In genomic region chr1:191395200-191395599, GRCm38 (mm10) we compare ENCODE assay signal across 8 mouse cellular contexts. TPM values are rescaled to one million over a fixed set of nuclear protein-coding genes. Genes with fewer than 3 reads are reported as not detected.
DNase-seq lines count a peak whose midpoint lies in the region; ATAC-seq and TF ChIP-seq lines count a peak whose summit lies in the region.

No protein-coding gene starts in this region.

- TF ChIP-seq RAD21 in MEL (IDR thresholded peaks at IDR 0.05; ENCODE audit: low read depth, low read length), result no peak

- peaks cover 45% of the 10 kb centered on the region for H3K79me2 ChIP-seq in MEL (ENCODE audit: control insufficient read depth, insufficient read depth, low read length, poor library complexity)
- peaks cover 59% of the 10 kb centered on the region for H3K79me2 ChIP-seq in macrophage (ENCODE audit: inconsistent target)

- no peaks in the 10 kb centered on the region for H3K9me3 ChIP-seq in heart, embryonic 14.5 days (ENCODE audit: control insufficient read depth, low read length)
- H3K9me3 ChIP-seq in MEL (replicated peaks; ENCODE audit: insufficient read depth, low read length), result no peaks in the 10 kb centered on the region
- H3K9me3 ChIP-seq in heart, postnatal 0 days (replicated peaks; ENCODE audit: control insufficient read depth, low read length), result no peaks in the 10 kb centered on the region

- H3K4me3 ChIP-seq in heart, embryonic 14.5 days (ENCODE audit: control insufficient read depth in 1 of 2, insufficient read depth in 1 of 2, low read depth in 1 of 2, low read length in 2 of 2), result peak overlapping the region; percentile 75 to 93; a peak in 3 of 4 replicates
- H3K4me3 ChIP-seq in MEL (ENCODE audit: control insufficient read depth in 1 of 2, insufficient read depth in 1 of 2, low read depth in 2 of 2, low read length in 2 of 2) (peak overlapping the region; percentile 95 to 100), macrophage (ENCODE audit: inconsistent target) (peak overlapping the region; percentile 83)
- H3K4me3 ChIP-seq in heart, postnatal 0 days (ENCODE audit: low read depth, low read length), result peak overlapping the region; percentile 88

- no peak for TF ChIP-seq CTCF in MEL (IDR thresholded peaks at IDR 0.05 in 2 of 3, conservative IDR thresholded peaks at IDR 0.05 in 1 of 3; ENCODE audit: control insufficient read depth in 1 of 3, insufficient read depth in 1 of 3, low read depth in 2 of 3, low read length in 3 of 3, poor library complexity in 1 of 3, severe bottlenecking in 1 of 3)
- TF ChIP-seq CTCF in heart, postnatal 0 days (IDR thresholded peaks at IDR 0.05; ENCODE audit: low read depth), result no peak

- WGBS in heart, embryonic 14.5 days, result 20% methylated on average over 1 of the region's 1 CpGs
- WGBS in heart, postnatal 0 days, result 11% methylated on average over 1 of the region's 1 CpGs
- 0% methylated on average over 1 of the region's 1 CpGs for WGBS in macrophage (ENCODE audit: missing documents)

- TF ChIP-seq EP300 in MEL (IDR thresholded peaks at IDR 0.05; ENCODE audit: low read depth in 1 of 2, low read length in 2 of 2), result no peak
- no peak for TF ChIP-seq EP300 in heart, postnatal 0 days (IDR thresholded peaks at IDR 0.05; ENCODE audit: low read depth)

- no peaks in the 10 kb centered on the region for H3K36me3 ChIP-seq in heart, embryonic 14.5 days (ENCODE audit: control insufficient read depth, insufficient read depth, low read length)
- H3K36me3 ChIP-seq in MEL (ENCODE audit: control insufficient read depth in 1 of 2, insufficient read depth in 2 of 2, low read length in 2 of 2) (peaks cover 0 to 20% of the 10 kb centered on the region in 2 experiments; a peak in 2 of 4 replicates), macrophage (ENCODE audit: inconsistent target) (no peaks in the 10 kb centered on the region)
- no peaks in the 10 kb centered on the region for H3K36me3 ChIP-seq in heart, postnatal 0 days (replicated peaks; ENCODE audit: control insufficient read depth, insufficient read depth, low read length)

- H3K27me3 ChIP-seq in heart, embryonic 14.5 days (ENCODE audit: control insufficient read depth, insufficient read depth, low read length), result no peaks in the 10 kb centered on the region
- no peaks in the 10 kb centered on the region for H3K27me3 ChIP-seq in MEL (ENCODE audit: control insufficient read depth in 1 of 2, insufficient read depth in 2 of 2, low read length in 2 of 2)
- H3K27me3 ChIP-seq in heart, postnatal 0 days (ENCODE audit: control insufficient read depth, insufficient read depth, low read length), result no peaks in the 10 kb centered on the region

- peaks cover 3 to 31% of the 10 kb centered on the region in 2 experiments for H3K4me1 ChIP-seq in heart, embryonic 14.5 days (ENCODE audit: control insufficient read depth in 2 of 2, insufficient read depth in 2 of 2, low read length in 2 of 2)
- H3K4me1 ChIP-seq in MEL (ENCODE audit: control insufficient read depth in 1 of 2, insufficient read depth in 2 of 2, low read length in 2 of 2), result peaks cover 0 to 6% of the 10 kb centered on the region in 2 experiments; a peak in 2 of 4 replicates
- H3K4me1 ChIP-seq in heart, postnatal 0 days (ENCODE audit: control insufficient read depth, insufficient read depth), result peaks cover 21% of the 10 kb centered on the region

- H3K4me2 ChIP-seq in heart, embryonic 14.5 days (ENCODE audit: low read length), result peak overlapping the region; percentile 74
- peak overlapping the region; percentile 74 for H3K4me2 ChIP-seq in heart, postnatal 0 days (ENCODE audit: low read depth, low read length)

- no peak for ATAC-seq in heart, embryonic 14.5 days (ENCODE audit: insufficient number of reproducible peaks, insufficient read depth, low FRiP score, low read depth)
- ATAC-seq in heart, postnatal 0 days (ENCODE audit: insufficient read depth, low read depth), result no peak

- no peak for DNase-seq in heart, postnatal 10 days
- DNase-seq in MEL (ENCODE audit: low read depth, low spot score), result peak; percentile 24
- DNase-seq in heart, postnatal 0 days (ENCODE audit: low spot score), result no peak
- DNase-seq in frontal cortex, postnatal 25 days (ENCODE audit: low spot score in 2 of 2), result no peak
- no peak for DNase-seq in right cerebral cortex, adult 2 months (ENCODE audit: low spot score in 2 of 2)
- no peak for DNase-seq in ovary, adult 18-20 months (ENCODE audit: low spot score)

- H3K9ac ChIP-seq in heart, embryonic 14.5 days (ENCODE audit: low read length), result peak overlapping the region; percentile 97
- H3K9ac ChIP-seq in MEL (ENCODE audit: control insufficient read depth, low read depth, low read length, poor library complexity, severe bottlenecking), result peak overlapping the region; percentile 99
- H3K9ac ChIP-seq in heart, postnatal 0 days (replicated peaks; ENCODE audit: low read depth, low read length), result peak overlapping the region; percentile 91

- H3K27ac ChIP-seq in heart, embryonic 14.5 days (replicated peaks in 1 of 2; ENCODE audit: control insufficient read depth in 1 of 2, insufficient read depth in 1 of 2, low read depth in 2 of 2, low read length in 2 of 2), result no peak overlapping the region; a peak in 1 of 4 replicates
- H3K27ac ChIP-seq in MEL (ENCODE audit: control insufficient read depth, low read depth, low read length) (no peak overlapping the region), macrophage (peak overlapping the region; percentile 69)
- no peak overlapping the region; the same call in 1 of the 2 replicates for H3K27ac ChIP-seq in heart, postnatal 0 days (ENCODE audit: low read depth)

- TF ChIP-seq POLR2A in MEL (IDR thresholded peaks at IDR 0.05; ENCODE audit: control insufficient read depth in 1 of 2, insufficient read depth in 1 of 2, low read depth in 1 of 2, low read length in 2 of 2, poor library complexity in 1 of 2), result no peak

- intact Hi-C loops in heart, postnatal 10 days (cut with DNase I), result loop anchor here (5.0 kb wide), 1 partner anchor 427 kb away; the partner anchor contains the start of gene Nek2

TF ChIP-seq in MEL, 35 proteins besides CTCF, POLR2A, EP300 and RAD21:
- TF ChIP-seq ETS1 (IDR thresholded peaks at IDR 0.05; ENCODE audit: low read depth, low read length), result 0 out of 2 replicates have a peak, but pooled peaks have one; percentile 13
- peak; percentile 89 for TF ChIP-seq RCOR1 (IDR thresholded peaks at IDR 0.05; ENCODE audit: low read depth, low read length)
- no peak for TF ChIP-seq UBTF (IDR thresholded peaks at IDR 0.05; ENCODE audit: borderline replicate concordance, insufficient read depth, low read depth, low read length)

RNA-seq across cellular contexts. Expression of gene Ppp2r5a, which starts 7.9 kb away (rescaled TPM):
- polyA plus RNA-seq in heart, embryonic 14.5 days (2014; fragmentation: Nextera tagmentation; extraction: Ambion mirVana), result 55.0 and 62.4 TPM in 2 replicates
- 100 to 1,000 TPM; 113 to 127 TPM for total RNA-seq in heart, postnatal 10 days (2021)
- 46.6 and 55.7 TPM in 2 replicates for total RNA-seq in MEL (2012; rRNA removed)
- polyA plus RNA-seq in MEL (2012; ENCODE audit: insufficient read depth in 1 of 2, insufficient read length in 2 of 2, low read depth in 1 of 2, low replicate concordance in 2 of 2, missing spikeins in 1 of 2), result 10 to 100 TPM in 1 of 2 experiments, not detected in 1; 48.6 TPM
- 109 and 125 TPM in 2 replicates for total RNA-seq in heart, postnatal 0 days (2014; rRNA removed; ENCODE audit: low replicate concordance)
- polyA plus RNA-seq in heart, postnatal 0 days (2015; fragmentation: Nextera tagmentation; extraction: Ambion mirVana), result 29.8 and 31.4 TPM in 2 replicates
- total RNA-seq in macrophage (2018; cell fraction: chromatin; rRNA removed), result 100 to 1,000 TPM in 25 of 26 experiments, 10 to 100 TPM in 1; 99.9 to 459 (median 169) TPM
- total RNA-seq in macrophage (2018; cell fraction: cytosol; rRNA removed), result 100 to 1,000 TPM in 1 of 26 experiments, 10 to 100 TPM in 25; 72.7 to 106 (median 79.1) TPM
- total RNA-seq in macrophage (2018; cell fraction: nucleus; rRNA removed), result 100 to 1,000 TPM in 25 of 26 experiments, 10 to 100 TPM in 1; 97.9 to 479 (median 143) TPM
- polyA plus RNA-seq in macrophage (2018), result 61.7 to 74.4 TPM (median 71.0 TPM) in 3 replicates
